Mouse (Mus musculus): ENCODE measurements at regions not wholly inside any gene's neighbourhood (a gene's known extent, or its start where the extent isn't known, plus 50 kb on each side); places are given as distances from the start of the nearest gene placed in this dataset.
A peak's percentile ranks its signal among the peaks of the same experiment; 100 is the strongest.

GRCm38 (mm10) chr4:73335218-73336104 lies 69.4 kb downstream of the Gm11487 start:
- peak; percentile 0 for DNase-seq (ENCODE audit: low read depth, low spot score)
